Mouse (Mus musculus) ovary, adult 2 months (tissue): ENCODE results near the gene Mthfd2l. TPM values are rescaled to one million over a fixed set of nuclear protein-coding genes. Genes with fewer than 3 reads are reported as not detected.

ENCODE experiments used
- polyA plus RNA-seq: library from polyadenylated mRNA; depleted of rRNA; stranded (reverse); fragments of >200 nt; gene quantifications from 2 replicates; pipeline ENCODE4 v1.2.3, GENCODE M21; 2012; rRNA removed

The Mthfd2l gene
- polyA plus RNA-seq, result 53.7 and 99.6 TPM in 2 replicates

DNA sequence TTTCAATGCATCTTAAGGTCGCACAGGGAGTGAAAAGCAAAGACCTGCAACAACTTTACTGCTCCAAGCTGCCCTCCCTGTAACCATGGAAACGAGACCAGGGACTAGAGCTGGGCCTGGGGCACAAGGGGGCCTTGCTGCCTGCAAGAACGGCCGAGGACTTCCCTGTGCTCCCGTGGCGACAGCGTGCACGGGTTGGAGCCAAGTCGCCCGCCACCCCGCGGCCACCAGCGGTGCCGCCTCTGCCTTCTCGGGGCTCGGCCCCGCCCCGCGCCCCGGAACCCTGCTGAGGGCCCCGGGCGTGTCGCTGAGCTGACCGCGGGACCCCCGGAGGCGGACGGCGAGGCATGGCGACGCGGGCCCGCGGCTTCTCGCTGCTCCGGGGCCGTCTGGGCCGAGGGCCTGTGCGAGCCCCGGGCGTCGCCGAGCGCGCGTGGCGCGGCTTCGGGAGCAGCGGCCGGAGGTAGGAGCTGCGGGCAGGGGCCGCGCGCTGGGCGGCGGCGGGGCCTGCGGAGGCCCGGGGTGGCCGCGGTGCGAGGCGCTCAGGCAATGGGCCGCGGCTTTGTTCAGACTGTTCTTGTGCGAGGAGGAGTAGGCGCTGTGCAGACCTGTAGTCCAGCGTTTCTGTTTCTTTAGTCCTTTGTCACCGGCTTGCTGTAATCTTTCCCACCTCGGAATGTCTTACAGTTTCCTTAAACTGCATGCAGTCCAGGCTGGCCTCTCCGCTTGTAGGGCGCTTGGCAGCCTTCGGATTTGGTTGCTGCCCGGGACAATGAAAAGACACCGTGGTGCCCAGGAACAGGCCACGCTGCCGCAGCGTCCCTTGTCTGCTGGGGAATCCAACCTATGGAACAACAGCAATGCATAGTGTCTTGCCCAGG is at the start of gene Mthfd2l:
Gene Mthfd2l (plus strand): TSS at position 147 of the 881 bp plus-strand sequence.

DNA sequence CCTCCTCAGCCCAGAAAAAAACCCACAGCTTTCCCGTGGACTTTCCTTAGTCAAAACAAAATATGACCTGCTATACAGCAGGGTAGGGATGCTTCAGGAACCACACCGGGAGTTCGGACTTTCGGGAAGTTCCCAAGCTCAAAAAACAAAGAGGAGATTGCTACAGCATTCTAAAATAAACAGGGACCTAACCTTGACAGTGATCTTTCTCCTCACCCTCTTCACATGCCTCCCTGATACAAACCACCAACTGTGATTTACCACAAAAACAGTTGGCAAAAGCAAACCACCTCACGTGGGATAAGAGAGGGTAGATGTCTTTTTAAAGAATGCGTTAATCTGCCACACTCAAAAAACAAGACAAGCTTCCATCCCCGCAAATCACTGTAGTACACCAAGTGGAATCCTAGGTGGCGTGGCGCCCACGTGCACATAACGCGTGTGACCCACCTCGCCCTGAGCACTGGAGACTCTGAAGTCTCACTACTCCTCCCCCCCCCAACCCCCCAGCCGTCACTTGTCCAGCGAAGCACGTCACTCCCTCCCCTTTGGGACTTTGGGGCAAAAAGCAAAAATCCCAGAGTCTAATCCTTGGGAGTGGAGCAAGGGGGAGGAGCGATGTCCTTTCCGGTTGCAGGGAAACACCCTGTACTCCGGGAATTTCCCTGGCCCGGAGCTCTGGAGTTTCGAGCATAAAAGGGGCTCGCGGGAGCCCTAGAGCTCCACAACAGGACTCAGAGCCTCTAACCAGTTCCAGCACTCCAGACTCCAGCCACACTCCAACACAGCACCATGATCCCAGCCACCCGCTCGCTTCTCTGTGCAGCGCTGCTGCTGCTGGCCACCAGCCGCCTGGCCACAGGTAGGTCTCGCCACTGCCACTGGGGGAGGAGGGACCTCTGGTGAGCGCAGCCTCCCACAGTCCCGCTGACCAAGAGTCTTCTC is 40.1 kb upstream of the Mthfd2l start, which contains the start of gene Cxcl1:
Gene Cxcl1 (plus strand): TSS at position 723 of the 945 bp plus-strand sequence.

GRCm38 (mm10) chr5:90903339-90904020 is 27.4 kb upstream of the Mthfd2l start, which contains the start of gene Cxcl2:
Cxcl2 (plus strand) TSS chr5:90903871.

GRCm38 (mm10) chr5:91027164-91027563 is 96.2 kb downstream of the Mthfd2l start, which contains the start of gene Epgn:
Epgn (plus strand) TSS chr5:91027464.

Other genes with a start within 250 kb of the Mthfd2l start
- gene Cxcl5, start 171.8 kb upstream of the Mthfd2l start, polyA plus RNA-seq, result 0.50 and 0.60 TPM in 2 replicates
- gene Ppbp, start 162.6 kb upstream of the Mthfd2l start, polyA plus RNA-seq, result 0.30 and 1.2 TPM in 2 replicates
- 21.2 and 21.6 TPM in 2 replicates for gene Pf4, start 158.7 kb upstream of the Mthfd2l start, polyA plus RNA-seq
- gene Cxcl3, start 145.0 kb upstream of the Mthfd2l start, polyA plus RNA-seq, result 0.26 and 0.45 TPM in 2 replicates
- not detected in 2 replicates for gene Cxcl15, start 136.6 kb upstream of the Mthfd2l start, polyA plus RNA-seq
- gene Cxcl1, start 39.9 kb upstream of the Mthfd2l start, polyA plus RNA-seq, result 6.2 and 9.2 TPM in 2 replicates
- gene Cxcl2, start 27.2 kb upstream of the Mthfd2l start, polyA plus RNA-seq, result 1.4 and 5.1 TPM in 2 replicates
- gene Epgn, start 96.3 kb downstream of the Mthfd2l start, polyA plus RNA-seq, result not detected in 2 replicates
- 0.31 and 0.54 TPM in 2 replicates for gene Ereg, start 143.5 kb downstream of the Mthfd2l start, polyA plus RNA-seq
- gene Areg, start 208.5 kb downstream of the Mthfd2l start, polyA plus RNA-seq, result 2.5 and 4.7 TPM in 2 replicates